Mouse (Mus musculus) ovary, postnatal 36 days (tissue): ENCODE data around the gene Plin3.
"Not testable (repeated sequence)": the region's sequence is repeated elsewhere in the genome, so short reads cannot be mapped to it uniquely, and the experiment has no call there.

ENCODE experiments used
- DNase-seq: peaks from one replicate; pipeline ENCODE4 v3.0.0; 2022; ENCODE audit warnings: low spot score, mixed read lengths

Gene Plin3

GRCm38 (mm10) chr17:56275842-56276480 lies 16.7 kb downstream of the Plin3 start:
- no peak for DNase-seq

- no peak for DNase-seq
These were observed 18.7 kb downstream of the Plin3 start for GRCm38 (mm10) chr17:56273986-56274385.

- no peak for DNase-seq
These were observed 19.2 kb downstream of the Plin3 start for GRCm38 (mm10) chr17:56273482-56273881.

GRCm38 (mm10) chr17:56272644-56273043 lies 20.0 kb downstream of the Plin3 start:
- no peak for DNase-seq

GRCm38 (mm10) chr17:56271609-56272253 lies 20.9 kb downstream of the Plin3 start:
- no peak for DNase-seq

- DNase-seq: no peak
These were observed 22.9 kb downstream of the Plin3 start for GRCm38 (mm10) chr17:56269741-56270140.

- DNase-seq: no peak
These were observed 23.5 kb downstream of the Plin3 start for GRCm38 (mm10) chr17:56269153-56269630.

- no peak for DNase-seq
These were observed 26.4 kb downstream of the Plin3 start for GRCm38 (mm10) chr17:56266271-56266670.

GRCm38 (mm10) chr17:56265869-56266268 lies 26.8 kb downstream of the Plin3 start:
- DNase-seq: no peak

GRCm38 (mm10) chr17:56265011-56265410 lies 27.7 kb downstream of the Plin3 start:
- DNase-seq: no peak

- peak; percentile 58 for DNase-seq
These were observed 28.7 kb downstream of the Plin3 start for GRCm38 (mm10) chr17:56264020-56264419.

GRCm38 (mm10) chr17:56262645-56263094 lies 30.0 kb downstream of the Plin3 start:
- no peak for DNase-seq

GRCm38 (mm10) chr17:56261166-56261565 lies 31.5 kb downstream of the Plin3 start:
- no peak for DNase-seq

- no peak for DNase-seq
These were observed 33.2 kb downstream of the Plin3 start for GRCm38 (mm10) chr17:56259301-56260037.

- not testable (repeated sequence) for DNase-seq
These were observed 33.9 kb downstream of the Plin3 start for GRCm38 (mm10) chr17:56258812-56259211.

- not testable (repeated sequence) for DNase-seq
These were observed 34.4 kb downstream of the Plin3 start for GRCm38 (mm10) chr17:56258269-56258668.

GRCm38 (mm10) chr17:56257181-56257894 lies 35.3 kb downstream of the Plin3 start:
- DNase-seq: no peak

- DNase-seq: peak; percentile 86
These were observed 36.3 kb downstream of the Plin3 start, which contains the start of gene Fem1a for GRCm38 (mm10) chr17:56256239-56256881. Gene Fem1a, plus strand, starts transcription at chr17:56256810.

- DNase-seq: peak; percentile 97
These were observed 36.8 kb downstream of the Plin3 start for GRCm38 (mm10) chr17:56255863-56256238.

- no peak for DNase-seq
These were observed 37.2 kb downstream of the Plin3 start for GRCm38 (mm10) chr17:56255429-56255828.

GRCm38 (mm10) chr17:56254695-56255094 lies 38.0 kb downstream of the Plin3 start:
- DNase-seq: no peak
